Mouse (Mus musculus): Measurements from ENCODE around the gene Polg2. TPM values are rescaled to one million over a fixed set of nuclear protein-coding genes. Genes with fewer than 3 reads are reported as not detected.

Polg2 gene
- polyA plus RNA-seq, 1 experiment: 6.3 TPM

DNA sequence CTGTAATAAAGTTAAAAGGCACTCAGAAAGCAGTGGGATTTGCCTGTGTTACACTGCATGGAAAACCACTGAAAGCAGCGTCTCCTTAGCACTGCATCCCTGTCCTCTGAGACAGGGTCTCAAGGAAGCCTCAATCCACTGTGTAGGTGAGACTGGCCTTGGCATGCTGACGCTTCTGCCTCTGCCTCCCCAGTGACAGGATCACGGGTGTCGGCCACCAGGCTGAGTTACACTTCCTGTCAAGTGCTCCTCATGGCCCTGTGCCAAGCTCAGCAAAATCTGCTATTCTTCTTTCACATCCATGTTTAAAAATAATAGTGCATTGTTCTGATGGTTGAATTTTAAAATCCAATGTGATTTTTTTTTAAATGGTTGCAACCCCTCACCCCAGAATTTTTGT is 41.6 kb upstream of the Polg2 start:
- peak; percentile 86 for DNase-seq
- TF ChIP-seq POLR2A (IDR thresholded peaks at IDR 0.05; ENCODE audit: low read depth, low read length) (no peak), CTCF (conservative IDR thresholded peaks at IDR 0.05; ENCODE audit: insufficient read depth, insufficient read length, low read depth, low read length) (no peak)
- Histone ChIP-seq H3K4me3 (ENCODE audit: insufficient read depth, low read depth, low read length) (no peak overlapping the region), H3K27ac (ENCODE audit: insufficient read depth, low read depth, low read length) (no peak overlapping the region; the same call in 1 of the 2 replicates), H3K36me3 (ENCODE audit: control insufficient read depth, insufficient read depth, low read length) (peaks cover 5% of the 10 kb centered on the region; the same call in 1 of the 2 replicates), H3K27me3 (replicated peaks; ENCODE audit: control insufficient read depth, insufficient read depth, low read length) (no peaks in the 10 kb centered on the region), H3K4me1 (ENCODE audit: control insufficient read depth, insufficient read depth, low read length) (no peaks in the 10 kb centered on the region)
- whole genome bisulfite sequencing: 37% methylated on average over 4 of the region's 4 CpGs

DNA sequence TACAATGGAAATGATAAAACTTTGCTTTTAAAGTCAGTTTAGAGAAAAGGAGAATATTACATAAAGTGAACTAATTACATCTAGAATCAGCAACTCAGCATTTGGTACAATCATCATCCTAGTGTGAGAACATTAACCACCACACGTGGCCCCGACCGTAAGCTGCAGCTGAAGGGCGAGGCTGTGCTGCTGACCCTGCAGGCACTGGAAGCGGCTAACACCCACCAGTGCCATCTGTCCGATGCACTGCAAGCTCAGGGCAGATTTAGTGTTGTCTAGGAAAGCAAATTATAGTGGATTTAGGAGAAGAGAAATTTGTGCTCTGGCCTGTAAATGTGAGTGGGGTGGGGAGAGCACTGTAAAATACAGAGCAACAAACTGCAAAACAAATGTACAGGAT is 40.9 kb upstream of the Polg2 start:
- WGBS: 63% methylated on average over 6 of the region's 6 CpGs
- H3K4me3 ChIP-seq (ENCODE audit: insufficient read depth, low read depth, low read length): no peak overlapping the region
- H3K4me1 ChIP-seq (ENCODE audit: control insufficient read depth, insufficient read depth, low read length): no peaks in the 10 kb centered on the region
- H3K27me3 ChIP-seq (replicated peaks; ENCODE audit: control insufficient read depth, insufficient read depth, low read length): no peaks in the 10 kb centered on the region
- no peak for DNase-seq
- TF ChIP-seq CTCF (conservative IDR thresholded peaks at IDR 0.05; ENCODE audit: insufficient read depth, insufficient read length, low read depth, low read length): no peak
- no peak for TF ChIP-seq POLR2A (IDR thresholded peaks at IDR 0.05; ENCODE audit: low read depth, low read length)
- H3K27ac ChIP-seq (ENCODE audit: insufficient read depth, low read depth, low read length): no peak overlapping the region
- H3K36me3 ChIP-seq (ENCODE audit: control insufficient read depth, insufficient read depth, low read length): peaks cover 7% of the 10 kb centered on the region; the same call in 1 of the 2 replicates

DNA sequence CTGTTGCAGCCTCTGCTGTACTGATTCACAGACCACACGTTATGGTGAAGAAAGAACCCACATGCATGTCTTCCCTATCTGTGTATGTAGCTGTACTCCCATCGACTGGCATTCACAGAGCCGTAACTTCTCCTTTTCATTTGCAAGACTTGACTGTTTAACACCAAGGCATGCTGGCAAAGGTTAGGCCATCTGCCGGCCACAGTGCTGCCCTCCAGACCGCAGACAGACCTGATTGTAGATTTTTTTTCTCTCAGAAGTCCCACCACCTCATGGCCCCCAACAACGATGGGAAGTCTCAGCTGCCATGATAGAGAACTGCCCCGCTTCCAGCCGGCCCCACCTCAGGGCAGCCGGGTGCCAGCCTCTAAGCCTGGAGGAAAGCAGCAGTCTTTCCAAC is 40.3 kb upstream of the Polg2 start:
- H3K27me3 ChIP-seq (replicated peaks; ENCODE audit: control insufficient read depth, insufficient read depth, low read length): no peaks in the 10 kb centered on the region
- H3K4me1 ChIP-seq (ENCODE audit: control insufficient read depth, insufficient read depth, low read length): peaks cover 5% of the 10 kb centered on the region; the same call in 1 of the 2 replicates
- H3K27ac ChIP-seq (ENCODE audit: insufficient read depth, low read depth, low read length): no peak overlapping the region
- 83% methylated on average over 9 of the region's 9 CpGs for WGBS
- H3K4me3 ChIP-seq (ENCODE audit: insufficient read depth, low read depth, low read length): no peak overlapping the region
- no peak for TF ChIP-seq CTCF (conservative IDR thresholded peaks at IDR 0.05; ENCODE audit: insufficient read depth, insufficient read length, low read depth, low read length)
- no peak for TF ChIP-seq POLR2A (IDR thresholded peaks at IDR 0.05; ENCODE audit: low read depth, low read length)
- no peak for DNase-seq
- H3K36me3 ChIP-seq (ENCODE audit: control insufficient read depth, insufficient read depth, low read length): peaks cover 7% of the 10 kb centered on the region; the same call in 1 of the 2 replicates

DNA sequence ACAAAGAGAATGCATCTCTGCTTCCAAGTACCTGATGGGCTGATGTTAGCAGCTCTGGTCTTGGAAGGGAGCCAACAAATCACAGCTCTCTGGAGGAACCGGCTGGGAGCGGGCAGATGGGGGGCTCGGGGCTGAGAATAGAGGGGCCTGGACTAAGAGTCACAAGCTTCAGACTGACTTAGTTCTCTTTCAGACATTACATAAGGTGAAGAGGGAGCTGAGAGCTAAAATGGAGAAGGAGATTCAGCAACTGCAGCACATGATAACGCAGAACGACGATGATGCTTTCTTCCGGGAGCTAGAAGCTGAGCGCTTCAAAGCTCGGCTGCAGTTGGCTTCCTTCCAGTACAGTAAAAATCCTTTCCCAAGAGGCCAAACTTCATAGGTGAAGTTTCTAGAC is 39.0 kb upstream of the Polg2 start:
- peaks cover 12% of the 10 kb centered on the region; the same call in 1 of the 2 replicates for H3K4me1 ChIP-seq (ENCODE audit: control insufficient read depth, insufficient read depth, low read length)
- H3K36me3 ChIP-seq (ENCODE audit: control insufficient read depth, insufficient read depth, low read length): peaks cover 6% of the 10 kb centered on the region; the same call in 1 of the 2 replicates

DNA sequence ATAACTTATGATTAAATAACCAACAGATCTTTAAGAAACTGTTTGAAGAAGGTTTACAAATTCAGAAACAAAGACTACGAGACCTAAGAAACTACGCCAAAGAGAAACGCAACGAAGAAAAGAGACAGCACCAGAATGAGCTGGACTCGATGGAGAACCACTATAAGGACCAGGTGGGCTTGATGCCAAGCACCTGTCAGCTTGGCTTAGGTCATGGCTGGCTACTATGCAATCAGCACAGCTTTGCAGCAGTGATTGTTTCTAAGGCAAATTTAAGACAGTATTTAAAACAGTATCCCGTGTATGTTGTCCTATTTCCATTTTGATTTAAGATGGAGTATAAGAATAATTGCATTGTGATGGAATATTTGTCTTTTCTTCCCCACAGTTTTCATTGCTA is 38.5 kb upstream of the Polg2 start:
- TF ChIP-seq POLR2A (IDR thresholded peaks at IDR 0.05; ENCODE audit: low read depth, low read length): no peak
- TF ChIP-seq CTCF (conservative IDR thresholded peaks at IDR 0.05; ENCODE audit: insufficient read depth, insufficient read length, low read depth, low read length): no peak
- 83% methylated on average over 6 of the region's 6 CpGs for WGBS
- no peak for DNase-seq

More for the DNA sequence above, 39.0 kb upstream of the Polg2 start:
- no peak overlapping the region for H3K4me3 ChIP-seq (ENCODE audit: insufficient read depth, low read depth, low read length)
- TF ChIP-seq POLR2A (IDR thresholded peaks at IDR 0.05; ENCODE audit: low read depth, low read length): no peak
- no peak for TF ChIP-seq CTCF (conservative IDR thresholded peaks at IDR 0.05; ENCODE audit: insufficient read depth, insufficient read length, low read depth, low read length)
- peak; percentile 65 for DNase-seq
- H3K27ac ChIP-seq (ENCODE audit: insufficient read depth, low read depth, low read length): no peak overlapping the region
- no peaks in the 10 kb centered on the region for H3K27me3 ChIP-seq (replicated peaks; ENCODE audit: control insufficient read depth, insufficient read depth, low read length)
- WGBS: 32% methylated on average over 9 of the region's 9 CpGs

DNA sequence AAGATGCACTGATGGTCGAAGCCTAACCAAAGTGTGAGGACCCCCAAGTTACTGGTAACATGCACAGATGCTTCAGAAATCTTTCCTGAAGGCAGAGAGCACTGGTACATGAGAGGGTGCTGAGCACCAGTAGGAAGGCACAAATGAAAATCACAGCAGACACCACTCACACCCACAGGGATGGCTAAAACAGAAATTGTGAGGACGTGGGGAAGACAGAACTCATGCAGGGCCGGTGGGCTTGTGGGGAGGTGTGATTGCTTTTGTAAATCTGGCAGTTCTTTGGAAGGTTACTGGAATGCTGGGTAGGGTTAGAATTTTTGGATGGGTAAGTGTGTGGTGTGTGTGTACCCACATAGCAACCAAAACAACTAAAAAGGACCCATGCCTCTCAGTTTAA is 37.8 kb upstream of the Polg2 start:
- Histone ChIP-seq H3K27me3 (replicated peaks; ENCODE audit: control insufficient read depth, insufficient read depth, low read length) (no peaks in the 10 kb centered on the region), H3K36me3 (ENCODE audit: control insufficient read depth, insufficient read depth, low read length) (peaks cover 6% of the 10 kb centered on the region; the same call in 1 of the 2 replicates), H3K4me1 (ENCODE audit: control insufficient read depth, insufficient read depth, low read length) (peaks cover 15% of the 10 kb centered on the region; the same call in 1 of the 2 replicates), H3K27ac (ENCODE audit: insufficient read depth, low read depth, low read length) (no peak overlapping the region), H3K4me3 (ENCODE audit: insufficient read depth, low read depth, low read length) (no peak overlapping the region)
- TF ChIP-seq CTCF (conservative IDR thresholded peaks at IDR 0.05; ENCODE audit: insufficient read depth, insufficient read length, low read depth, low read length) (no peak), POLR2A (IDR thresholded peaks at IDR 0.05; ENCODE audit: low read depth, low read length) (no peak)
- 95% methylated on average over 3 of the region's 3 CpGs for WGBS
- DNase-seq: no peak

More for the DNA sequence above, 38.5 kb upstream of the Polg2 start:
- no peaks in the 10 kb centered on the region for H3K27me3 ChIP-seq (replicated peaks; ENCODE audit: control insufficient read depth, insufficient read depth, low read length)
- H3K4me1 ChIP-seq (ENCODE audit: control insufficient read depth, insufficient read depth, low read length): peaks cover 14% of the 10 kb centered on the region; the same call in 1 of the 2 replicates
- peaks cover 6% of the 10 kb centered on the region; the same call in 1 of the 2 replicates for H3K36me3 ChIP-seq (ENCODE audit: control insufficient read depth, insufficient read depth, low read length)
- H3K4me3 ChIP-seq (ENCODE audit: insufficient read depth, low read depth, low read length): no peak overlapping the region
- no peak overlapping the region for H3K27ac ChIP-seq (ENCODE audit: insufficient read depth, low read depth, low read length)

DNA sequence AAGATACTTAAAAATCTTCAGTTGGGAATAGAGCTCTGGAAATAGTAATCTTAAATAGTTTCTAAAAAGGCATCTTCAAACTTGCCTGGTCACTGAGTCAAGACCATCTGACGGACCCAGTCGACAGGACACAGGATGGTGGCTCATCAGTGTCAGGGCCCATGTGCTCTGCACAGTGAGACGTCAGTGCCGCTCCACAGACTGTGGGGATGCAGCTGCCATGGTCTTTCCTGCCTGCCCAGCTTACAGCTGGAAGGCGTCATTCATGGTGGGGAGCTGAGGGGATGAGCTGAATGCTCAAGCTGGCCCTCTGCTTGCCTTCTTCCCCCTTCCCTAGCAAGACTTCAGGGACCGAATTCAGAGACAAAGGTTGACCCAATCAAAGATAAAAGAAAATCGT is 37.0 kb upstream of the Polg2 start:
- Histone ChIP-seq H3K27ac (ENCODE audit: insufficient read depth, low read depth, low read length) (no peak overlapping the region), H3K4me3 (ENCODE audit: insufficient read depth, low read depth, low read length) (no peak overlapping the region), H3K36me3 (ENCODE audit: control insufficient read depth, insufficient read depth, low read length) (peaks cover 6% of the 10 kb centered on the region; the same call in 1 of the 2 replicates), H3K27me3 (replicated peaks; ENCODE audit: control insufficient read depth, insufficient read depth, low read length) (no peaks in the 10 kb centered on the region), H3K4me1 (ENCODE audit: control insufficient read depth, insufficient read depth, low read length) (peaks cover 15% of the 10 kb centered on the region; the same call in 1 of the 2 replicates)
- TF ChIP-seq POLR2A (IDR thresholded peaks at IDR 0.05; ENCODE audit: low read depth, low read length): no peak
- no peak for TF ChIP-seq CTCF (conservative IDR thresholded peaks at IDR 0.05; ENCODE audit: insufficient read depth, insufficient read length, low read depth, low read length)
- 73% methylated on average over 7 of the region's 7 CpGs for WGBS
- DNase-seq: no peak

All from kidney, adult 2 months (tissue).